Mouse (Mus musculus) adrenal gland, postnatal 36 days (tissue): ENCODE data around the gene Dnah10. TPM values are rescaled to one million over a fixed set of nuclear protein-coding genes. Genes with fewer than 3 reads are reported as not detected.
A peak's percentile ranks its signal among the peaks of the same experiment; 100 is the strongest.
"Not testable (repeated sequence)": the region's sequence is repeated elsewhere in the genome, so short reads cannot be mapped to it uniquely, and the experiment has no call there.

Experiments used
- DNase-seq, 2 experiments: peaks; one replicate each; pipeline ENCODE4 v3.0.0; 2021; ENCODE audit warnings: mixed read lengths in 1 of 2
- long read RNA-seq, 2 experiments: library from polyadenylated mRNA; stranded (forward); transcript quantifications; one replicate each; pipeline ENCODE4 v2.0.0; 2021; ENCODE audit warnings: borderline sequencing depth in 2 of 2
- total RNA-seq, 2 experiments: library from RNA; stranded (reverse); gene quantifications; 2 replicates each; pipeline ENCODE4 v1.2.3; 2021

Gene Dnah10
- 1 to 10 TPM in 1 of 2 experiments, under 1 TPM in 1; 0.69 to 2.8 TPM for total RNA-seq
- long read RNA-seq, experiment 1 = 0 reads
- long read RNA-seq, experiment 2 = 0 reads

DNA sequence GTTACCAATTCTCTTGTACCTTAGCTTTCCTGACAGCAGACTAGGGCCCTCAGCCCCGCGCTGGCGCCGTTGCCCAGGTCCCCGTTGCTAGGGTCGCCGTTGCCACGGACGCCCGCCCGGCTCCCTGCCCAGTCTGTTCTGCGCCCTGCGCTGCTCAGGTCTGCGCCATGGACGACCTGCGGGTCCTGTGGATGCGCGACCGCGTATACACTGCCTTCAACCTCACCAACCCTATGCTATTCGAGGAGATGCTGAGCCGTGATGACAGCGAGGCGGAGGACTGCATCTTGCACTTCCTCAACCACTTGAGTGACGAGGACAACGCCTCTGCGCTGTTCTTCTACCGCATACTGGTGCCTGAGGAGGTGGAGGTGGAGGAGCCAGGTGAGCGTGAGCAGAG, at the start of gene Dnah10:
Gene Dnah10, plus strand, starts transcription at position 89 of the 400 bp plus-strand sequence.
- DNase-seq = no peak

DNA sequence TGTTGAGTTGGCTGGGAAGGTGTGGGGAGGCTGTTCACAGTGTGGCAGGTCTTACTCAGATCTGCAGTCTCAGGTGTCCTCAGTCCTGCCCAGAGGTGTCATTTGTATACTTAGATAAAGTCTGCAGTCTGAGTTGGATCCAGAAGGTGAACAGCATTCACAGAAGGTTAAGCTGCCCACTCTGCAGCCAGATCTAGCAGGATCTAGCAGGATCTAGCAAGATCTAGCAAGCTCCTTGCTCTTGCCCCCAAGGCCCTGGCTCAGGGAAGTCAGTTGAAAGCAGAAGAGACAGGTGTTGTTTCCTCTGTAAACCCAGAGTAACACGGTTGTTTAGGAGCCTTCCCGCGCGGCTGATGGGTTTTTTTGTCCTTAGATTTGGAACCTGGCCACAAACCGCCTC, 11.1 kb upstream of the Dnah10 start:
- DNase-seq = no peak

DNA sequence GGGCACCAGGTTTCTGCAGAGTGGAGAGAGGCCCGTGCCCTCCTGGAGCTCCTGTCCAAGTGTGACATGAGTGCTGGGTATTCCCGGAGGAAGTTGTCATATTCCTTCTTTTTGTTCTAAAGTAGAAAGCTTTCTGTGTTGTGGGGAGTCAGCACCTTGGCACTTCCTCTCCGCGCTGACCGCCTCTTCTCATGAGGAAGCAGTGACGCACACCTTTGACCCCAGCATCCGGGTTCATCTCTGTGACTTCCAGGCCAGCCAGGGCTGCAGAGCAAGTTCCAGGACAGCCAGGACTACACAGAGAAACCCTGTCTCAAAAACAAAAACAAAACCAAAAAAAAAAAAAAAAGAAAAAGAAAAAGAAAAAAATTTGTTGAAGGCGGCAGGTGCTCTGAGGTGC, 9.8 kb upstream of the Dnah10 start:
- peak; percentile 63 to 75 for DNase-seq

DNA sequence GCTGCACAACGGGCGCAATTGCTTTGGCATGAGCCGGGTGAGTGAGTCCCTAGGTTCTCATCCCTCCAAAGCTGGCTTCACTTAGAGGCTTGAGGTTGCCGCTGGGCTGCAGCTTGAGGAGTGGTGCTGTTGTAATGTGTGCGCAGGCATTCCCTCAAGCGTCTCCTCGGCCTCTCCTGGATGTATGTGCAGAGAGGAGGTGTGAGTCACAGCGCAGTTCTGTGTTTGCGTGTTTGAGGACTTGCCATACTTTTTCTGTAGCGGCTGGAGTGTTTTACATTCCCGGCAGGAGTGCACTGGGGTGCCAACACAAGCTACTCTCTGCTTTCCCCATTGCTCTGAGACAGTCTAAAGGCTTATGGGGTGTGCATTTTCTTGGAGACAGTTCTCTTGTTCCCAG, 6.9 kb upstream of the Dnah10 start:
- no peak for DNase-seq

DNA sequence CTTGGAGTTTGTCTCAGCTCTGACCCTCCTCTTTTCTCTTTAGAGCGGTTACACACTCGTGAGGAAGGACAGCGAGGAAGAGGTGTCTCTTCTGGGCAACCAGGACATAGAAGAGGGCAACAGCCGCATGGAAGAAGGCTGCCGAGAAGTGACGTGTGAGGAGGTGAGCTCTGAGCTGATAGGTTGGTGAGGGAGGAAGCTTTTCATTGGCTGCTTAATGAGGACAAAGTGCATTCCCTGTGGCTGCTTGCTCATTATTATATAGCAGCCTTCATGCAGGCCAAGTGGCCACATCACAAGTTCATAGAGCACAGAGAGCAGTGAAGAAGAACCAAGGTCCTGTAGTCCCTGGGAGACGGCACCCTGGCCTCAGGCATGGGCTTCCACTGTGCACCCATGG, 6.5 kb upstream of the Dnah10 start:
- no peak for DNase-seq

DNA sequence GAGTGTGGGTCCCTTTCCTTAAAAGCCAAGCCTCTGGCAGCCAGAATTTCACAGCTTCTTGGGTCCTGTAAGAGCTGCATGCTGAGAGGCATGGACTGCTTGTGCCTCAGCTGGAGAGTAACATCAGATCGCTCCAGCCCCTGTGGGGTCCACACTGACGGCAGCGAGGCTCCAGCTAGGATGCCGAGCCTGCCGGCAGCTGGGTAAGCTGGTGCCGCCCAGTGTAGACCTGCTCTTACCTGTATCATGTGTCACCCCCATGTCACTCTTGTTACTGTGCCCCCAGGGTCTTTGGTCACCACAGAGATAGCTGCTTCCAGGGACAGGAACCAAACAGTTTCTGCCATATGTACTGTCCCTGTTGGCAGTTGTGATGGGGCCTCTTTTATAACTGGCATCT, 1.8 kb upstream of the Dnah10 start:
- no peak for DNase-seq

DNA sequence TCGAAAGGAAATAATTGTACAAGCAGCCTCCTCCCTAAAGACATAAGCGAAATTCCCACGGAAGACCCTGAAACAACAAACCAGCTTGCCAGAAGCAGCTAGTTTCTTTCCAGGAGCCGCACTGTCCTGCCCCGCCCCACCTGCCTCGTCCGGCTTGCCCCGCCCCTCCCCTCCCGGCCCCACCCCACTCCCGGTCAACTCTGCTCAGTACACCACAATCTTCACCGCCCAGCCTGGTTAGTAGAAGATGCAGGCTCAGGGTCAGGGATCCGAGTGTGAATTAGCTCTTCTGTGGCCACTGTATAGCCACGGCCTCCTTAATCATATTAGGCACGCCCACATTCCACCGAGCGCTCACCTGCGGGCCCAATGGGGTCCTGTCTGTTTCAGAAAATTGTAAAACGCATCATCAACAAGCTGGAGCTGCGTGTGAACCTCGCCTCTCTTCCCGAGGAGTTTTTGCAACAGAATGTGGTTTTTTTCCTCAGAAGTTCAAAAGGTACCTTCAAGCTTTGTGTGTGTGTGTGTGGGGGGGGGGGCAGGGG, 4.8 kb downstream of the Dnah10 start:
- DNase-seq = peak; percentile 12 to 39

DNA sequence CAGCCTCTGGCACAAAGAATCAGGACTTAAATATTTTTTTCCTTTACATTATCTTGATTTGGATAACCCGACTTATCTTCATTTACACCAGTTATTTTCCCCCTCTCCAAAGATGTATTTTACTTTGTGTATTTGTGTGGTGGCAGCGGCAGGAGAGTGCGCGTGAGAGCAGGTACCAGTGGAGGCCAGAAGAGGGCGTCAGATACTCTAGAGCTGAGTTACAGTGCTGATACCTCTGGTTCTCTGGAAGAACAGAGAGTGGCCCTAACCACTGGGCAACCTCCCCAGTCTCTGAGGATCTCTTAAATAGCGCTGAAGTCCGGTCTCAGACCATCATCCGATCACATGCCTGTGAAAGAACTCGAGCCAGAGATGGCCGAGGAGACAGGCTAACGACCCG, 9.1 kb downstream of the Dnah10 start:
- DNase-seq = no peak

DNA sequence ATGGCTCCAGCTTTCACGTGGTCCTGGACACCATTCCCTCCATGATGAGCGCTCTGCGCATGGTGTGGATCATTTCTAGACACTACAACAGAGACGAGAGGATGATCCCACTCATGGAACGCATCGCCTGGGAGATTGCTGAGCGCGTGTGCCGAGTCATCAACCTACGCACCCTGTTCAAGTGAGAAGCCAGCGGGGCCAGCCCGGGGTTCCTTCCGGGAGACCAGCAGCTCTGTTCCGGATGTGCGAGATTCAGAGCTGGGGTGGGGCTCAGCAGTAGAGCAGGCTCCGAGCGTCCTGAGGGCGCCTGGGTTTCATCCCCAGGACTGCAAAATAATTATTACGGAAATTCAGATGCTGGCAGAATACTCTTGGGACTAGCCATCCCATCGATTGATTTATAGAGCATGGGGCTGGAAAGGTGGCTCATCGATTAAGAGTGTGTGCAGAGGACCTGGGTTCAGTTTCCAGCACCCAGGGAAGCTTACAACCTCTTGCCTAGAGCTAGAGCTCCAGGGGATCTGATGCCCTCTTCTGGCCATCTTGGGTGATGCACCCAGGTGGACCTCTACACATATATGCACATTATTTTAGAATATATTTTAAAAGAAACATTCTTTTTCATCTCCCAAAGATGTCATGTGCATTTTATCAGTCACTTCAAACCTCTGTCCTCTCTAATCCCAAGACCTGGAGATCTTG, 17.2 kb downstream of the Dnah10 start:
- no peak for DNase-seq

DNA sequence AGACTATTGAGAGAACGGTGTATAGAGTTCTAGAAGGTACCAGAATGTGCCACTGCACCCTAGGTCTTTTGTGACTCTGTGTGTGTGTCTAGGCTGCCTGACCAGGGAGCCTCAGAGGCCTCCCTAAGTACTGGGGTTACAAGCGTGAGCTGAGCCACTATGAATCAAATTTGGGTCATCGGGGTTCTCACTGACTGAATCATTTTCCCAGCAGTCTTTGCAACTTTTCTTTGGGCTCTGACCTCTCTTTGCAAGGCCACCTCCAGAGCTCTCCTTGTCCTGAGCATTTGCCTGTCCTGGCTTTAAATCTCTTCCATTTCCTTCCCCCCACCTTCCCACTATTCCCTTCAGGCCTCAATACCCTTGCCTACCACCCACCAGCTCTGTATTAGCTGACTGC, 19.0 kb downstream of the Dnah10 start:
- peak; percentile 14 to 36 for DNase-seq

DNA sequence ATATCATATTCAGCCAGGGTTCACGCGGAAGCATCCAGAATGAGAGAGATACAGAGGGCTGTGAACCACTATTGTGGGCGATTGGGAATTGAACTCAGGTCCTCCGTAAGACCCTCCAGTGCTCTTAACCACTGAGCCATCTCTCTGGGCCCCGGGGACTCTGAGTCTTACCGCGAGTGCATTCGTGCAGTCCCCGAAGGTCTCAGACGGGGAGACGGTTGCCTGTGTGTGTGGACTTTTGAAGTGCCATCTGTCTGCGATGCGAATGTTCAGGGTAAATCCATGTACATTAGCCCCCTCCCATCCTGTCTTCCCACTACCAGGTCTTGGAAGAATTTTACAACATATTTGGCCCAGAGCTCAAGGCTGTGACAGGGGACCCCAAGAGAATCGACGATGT, 21.3 kb downstream of the Dnah10 start:
- DNase-seq = no peak

DNA sequence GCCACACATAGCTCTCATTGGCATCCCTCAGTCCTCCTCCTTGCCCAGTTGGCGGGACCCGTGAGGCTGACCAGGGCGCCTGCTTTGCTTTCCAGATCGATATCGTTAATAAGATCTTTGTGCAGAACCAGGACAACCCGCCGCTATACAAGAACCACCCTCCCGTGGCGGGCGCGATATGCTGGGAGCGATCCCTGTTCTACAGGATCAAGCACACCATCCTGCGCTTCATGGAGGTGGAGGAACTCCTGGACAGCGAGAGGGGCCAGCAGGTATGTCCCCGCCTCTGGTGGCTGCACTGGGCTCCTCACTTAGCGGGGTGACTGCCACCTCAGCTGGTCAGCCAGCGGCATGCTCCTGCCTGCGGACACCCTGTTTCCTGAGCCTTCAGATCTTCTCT, 23.4 kb downstream of the Dnah10 start:
- DNase-seq = no peak

DNA sequence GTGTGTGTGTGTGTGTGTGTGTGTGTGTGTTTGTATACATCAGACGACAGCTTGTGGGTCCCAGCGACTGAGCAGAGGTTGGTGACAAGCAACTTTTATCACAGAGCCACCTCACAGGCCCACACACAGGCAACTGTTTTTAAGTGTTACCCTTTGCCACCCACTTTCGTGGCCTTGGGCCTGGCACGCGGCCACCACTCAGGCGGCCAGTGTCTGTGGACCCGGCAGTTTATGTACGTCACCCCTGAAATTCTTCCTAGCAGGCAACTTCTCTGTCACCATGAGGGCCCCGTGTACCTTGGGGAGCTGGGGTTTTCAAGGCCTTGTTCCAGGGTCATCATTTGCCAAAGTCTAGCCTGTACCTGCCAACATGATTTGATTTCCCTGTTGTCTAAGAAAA, 26.8 kb downstream of the Dnah10 start:
- peak; percentile 50 to 62 for DNase-seq

DNA sequence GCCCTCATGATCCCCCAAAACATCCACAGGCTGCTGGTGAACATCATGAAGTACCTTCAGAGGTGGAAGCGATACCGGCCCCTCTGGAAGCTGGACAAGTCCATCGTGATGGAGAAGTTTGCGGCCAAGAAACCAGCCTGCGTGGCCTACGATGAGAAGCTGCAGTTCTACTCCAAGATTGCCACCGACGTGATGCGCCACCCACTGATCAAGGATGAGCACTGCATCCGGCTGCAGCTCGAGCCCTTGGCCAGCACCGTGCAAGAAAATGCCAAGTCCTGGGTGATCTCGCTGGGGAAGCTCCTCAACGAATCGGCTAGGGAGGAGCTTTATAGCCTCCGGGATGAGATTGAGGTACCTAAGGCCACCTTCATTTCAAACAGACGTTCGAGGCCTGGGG, 36.1 kb downstream of the Dnah10 start:
- peak; percentile 40 to 54 for DNase-seq

DNA sequence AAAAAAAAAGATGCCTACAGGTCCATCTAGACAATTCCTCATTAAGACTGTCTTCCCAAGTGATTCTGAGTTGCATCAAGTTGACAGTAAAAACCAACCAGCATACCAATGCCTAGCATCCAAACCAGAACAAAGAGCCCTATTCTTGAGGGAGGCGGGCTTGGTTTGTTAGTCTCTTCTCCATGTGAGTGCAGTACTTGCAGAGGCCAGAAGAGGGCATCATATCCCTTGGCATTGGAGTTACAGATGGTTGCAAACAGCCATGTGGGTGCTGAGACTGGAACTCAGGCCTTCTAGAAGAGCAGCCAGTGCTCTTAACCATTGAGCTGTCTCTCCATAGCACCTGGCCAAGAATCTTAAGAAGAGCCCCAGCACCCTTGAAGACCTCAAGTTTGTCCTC, 36.9 kb downstream of the Dnah10 start:
- no peak for DNase-seq

DNA sequence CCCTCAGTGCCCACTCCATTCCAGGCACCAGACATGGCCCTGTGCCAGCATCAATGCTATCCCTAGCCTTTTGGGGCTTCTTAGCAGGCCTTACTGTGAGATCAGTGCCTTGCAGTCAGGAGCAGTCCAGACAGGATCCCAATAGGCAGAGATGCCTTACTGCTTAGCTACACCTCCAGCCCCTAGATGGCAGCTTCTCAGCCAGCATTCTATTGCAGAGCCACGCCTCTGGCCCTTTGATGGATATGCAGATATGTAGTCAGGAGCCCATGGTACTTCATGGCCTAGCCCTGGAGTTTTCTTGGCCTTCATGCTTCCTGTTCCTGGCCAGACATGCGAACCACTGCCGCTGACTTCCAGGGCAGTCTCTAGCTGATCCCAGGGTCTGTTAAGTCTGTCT, 49.7 kb downstream of the Dnah10 start:
- no peak for DNase-seq

DNA sequence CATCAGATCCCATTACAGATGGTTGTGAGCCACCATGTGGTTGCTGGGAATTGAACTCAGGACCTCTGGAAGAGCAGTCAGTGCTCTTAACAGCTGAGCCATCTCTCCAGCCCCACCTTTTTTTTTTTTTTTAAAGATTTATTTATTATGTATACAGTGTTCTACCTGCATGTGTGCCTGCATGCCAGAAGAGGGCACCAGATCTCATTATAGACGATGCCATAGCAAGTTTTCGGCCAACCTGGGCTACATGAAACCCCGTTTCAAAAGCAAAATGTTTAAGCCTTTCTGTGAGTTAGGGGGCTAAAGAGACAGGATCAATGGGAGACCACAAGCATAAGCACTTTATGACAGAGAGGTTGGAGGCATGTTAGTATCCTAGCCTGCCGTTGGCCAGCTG, 51.4 kb downstream of the Dnah10 start:
- DNase-seq = not testable (repeated sequence)

DNA sequence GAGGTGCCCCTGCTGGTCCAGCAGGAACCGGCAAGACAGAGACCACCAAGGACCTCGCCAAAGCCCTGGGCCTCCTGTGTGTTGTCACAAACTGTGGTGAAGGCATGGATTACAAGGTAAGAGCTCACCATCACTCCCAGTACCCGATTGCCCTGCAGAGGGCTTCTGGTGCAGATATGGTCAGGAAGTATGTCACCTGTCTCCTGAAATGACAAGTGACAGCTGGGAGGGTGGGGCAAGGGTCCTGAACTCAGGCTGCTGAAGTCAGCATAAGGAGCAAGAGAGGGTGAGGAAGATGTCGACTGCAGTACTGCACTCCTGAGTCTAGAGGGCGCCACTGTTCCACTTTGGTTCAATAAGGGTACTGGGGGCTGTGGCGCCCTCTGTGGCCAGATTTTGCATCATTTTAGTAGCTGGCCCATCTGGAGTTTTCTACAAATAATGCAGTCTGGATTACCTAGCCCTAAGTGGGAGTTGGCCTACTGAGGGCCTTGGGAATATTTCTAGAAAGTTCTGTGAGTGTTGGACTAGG, 52.4 kb downstream of the Dnah10 start:
- peak; percentile 62 to 76 for DNase-seq

DNA sequence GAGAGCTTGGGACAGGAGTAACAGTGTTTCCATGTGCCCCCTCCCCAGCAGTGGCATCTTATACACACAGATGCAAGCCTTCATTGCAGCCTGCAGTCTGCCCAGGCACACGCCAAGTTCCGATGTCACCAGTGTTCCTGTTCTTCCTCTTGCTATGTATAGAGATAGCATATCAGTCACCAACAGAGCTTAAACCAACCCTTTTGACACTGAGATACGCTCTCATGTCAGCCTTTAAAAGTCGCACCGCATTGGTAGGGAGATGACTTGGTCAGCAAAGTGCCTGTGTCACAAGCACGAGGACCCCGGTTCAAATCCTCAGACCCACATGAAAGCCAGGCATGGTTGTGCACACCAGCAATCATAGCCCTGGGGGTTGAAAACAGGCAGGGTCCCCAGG, 55.0 kb downstream of the Dnah10 start:
- no peak for DNase-seq

DNA sequence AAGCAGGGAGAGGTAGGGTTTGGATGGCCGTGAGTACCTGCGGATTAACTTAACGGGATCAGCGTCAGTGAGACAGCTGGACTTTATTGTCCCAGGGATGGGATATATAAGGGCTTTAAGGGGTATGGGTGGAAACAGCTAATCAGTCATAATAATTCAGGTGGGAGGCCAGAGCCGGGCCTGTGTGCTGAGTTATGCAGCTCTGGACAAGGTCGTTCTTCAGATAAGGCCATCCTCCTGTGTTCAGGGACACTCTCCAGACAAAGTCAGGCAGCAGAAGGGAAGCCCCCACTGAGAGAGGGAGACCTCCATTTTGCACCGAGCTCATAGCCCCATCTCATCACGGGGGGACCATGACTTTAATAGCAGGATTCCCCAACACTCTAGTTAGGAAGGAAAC, 56.8 kb downstream of the Dnah10 start:
- peak; percentile 45 to 49 for DNase-seq

DNA sequence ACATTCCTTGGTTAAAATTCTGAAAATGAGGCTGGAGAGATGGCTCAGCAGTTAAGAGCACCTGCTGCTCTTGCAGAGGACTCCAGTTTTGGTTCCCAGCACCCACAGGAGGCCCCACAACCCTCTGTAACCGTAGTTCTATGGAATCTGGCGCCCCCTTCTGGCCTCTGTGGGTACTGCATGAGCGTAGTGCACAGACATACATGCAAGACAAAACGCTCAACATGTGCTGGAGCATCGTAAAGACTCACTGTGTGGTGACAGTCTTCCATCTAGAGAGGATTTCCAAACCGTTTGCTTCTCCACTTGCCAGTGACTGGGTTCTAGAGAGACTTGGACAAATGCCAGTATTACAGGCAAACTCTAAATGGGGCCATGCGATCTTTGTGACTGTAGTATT, 60.8 kb downstream of the Dnah10 start:
- no peak for DNase-seq

DNA sequence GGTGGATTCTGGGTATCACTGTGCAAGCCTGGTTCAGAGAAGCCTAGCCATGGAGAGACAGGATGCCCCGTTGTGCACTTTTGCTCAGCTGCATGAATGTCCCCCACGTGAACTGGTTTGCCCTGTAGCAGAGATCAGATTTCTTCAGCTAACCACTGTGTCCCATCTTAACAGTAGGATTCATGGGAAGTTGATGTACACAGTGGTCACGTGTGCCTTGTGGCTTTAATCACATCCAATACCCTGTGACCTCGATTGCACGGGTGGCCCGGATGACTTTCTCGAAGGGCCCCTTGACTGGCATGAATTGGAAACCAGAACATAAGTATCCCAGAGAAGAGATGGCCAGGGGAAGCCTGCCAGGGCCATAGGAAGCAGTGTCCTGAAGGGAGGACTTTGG, 67.2 kb downstream of the Dnah10 start:
- no peak for DNase-seq

DNA sequence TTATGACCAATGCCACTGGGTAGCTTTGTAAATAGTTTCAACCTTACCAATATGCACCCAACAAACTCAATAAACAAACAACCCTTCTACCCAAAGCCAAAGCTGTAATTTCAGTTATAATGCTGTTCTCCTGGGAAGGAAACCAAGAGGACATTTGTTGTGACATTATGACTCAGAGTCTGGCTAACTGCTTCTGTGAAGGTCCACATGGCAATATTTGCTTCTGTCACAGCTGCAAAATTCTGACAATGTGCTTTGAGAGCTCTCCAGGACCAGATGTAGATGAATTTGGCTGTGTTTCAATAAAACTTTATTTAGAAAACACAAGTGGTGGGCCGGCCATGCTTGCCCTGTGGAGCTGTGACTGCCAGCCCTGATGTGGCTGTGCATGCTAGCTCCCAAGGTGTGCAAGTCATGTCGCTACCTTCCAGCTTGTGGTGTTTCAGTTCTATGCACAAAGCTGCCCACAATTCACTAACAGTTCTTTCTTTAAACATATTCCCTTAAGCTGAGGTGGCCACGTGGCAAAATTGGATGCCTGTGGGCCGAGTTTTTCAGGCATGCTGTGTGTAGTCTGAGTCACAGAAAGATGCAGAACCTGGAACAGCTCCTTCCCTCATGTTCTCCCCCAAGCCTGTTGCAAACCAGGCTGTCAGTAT, 85.0 kb downstream of the Dnah10 start:
- peak; percentile 13 to 32 for DNase-seq

DNA sequence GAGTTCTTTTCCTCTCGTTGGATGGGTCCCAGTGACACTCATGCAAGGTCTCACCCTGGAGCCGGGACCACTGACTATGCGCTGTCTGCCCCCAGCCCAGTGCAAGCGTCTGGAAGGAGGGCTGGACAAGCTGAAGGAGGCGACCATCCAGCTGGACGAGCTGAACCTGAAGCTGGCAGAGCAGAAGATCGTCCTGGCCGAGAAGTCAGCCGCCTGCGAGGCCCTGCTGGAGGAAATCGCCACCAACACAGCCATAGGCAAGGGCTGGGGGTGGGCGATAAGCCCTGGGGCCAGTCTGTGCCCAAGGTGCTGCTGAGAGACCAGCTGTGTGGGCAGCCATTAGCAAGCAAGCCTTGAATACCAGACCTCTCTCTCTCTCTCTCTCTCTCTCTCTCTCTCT, 87.6 kb downstream of the Dnah10 start:
- no peak for DNase-seq
